Mouse (Mus musculus): ENCODE measurements around the gene Nme1.
A peak's percentile ranks its signal among the peaks of the same experiment; 100 is the strongest.
"Not testable (repeated sequence)": the region's sequence is repeated elsewhere in the genome, so short reads cannot be mapped to it uniquely, and the experiment has no call there.

Gene Nme1

GRCm38 (mm10) chr11:93965391-93965790, 2.9 kb downstream of the Nme1 start:
- DNase-seq (ENCODE audit: low spot score in 2 of 2): no peak

- no peak for DNase-seq (ENCODE audit: low spot score in 2 of 2)
These were observed 5.3 kb downstream of the Nme1 start for GRCm38 (mm10) chr11:93963013-93963412.

DNA sequence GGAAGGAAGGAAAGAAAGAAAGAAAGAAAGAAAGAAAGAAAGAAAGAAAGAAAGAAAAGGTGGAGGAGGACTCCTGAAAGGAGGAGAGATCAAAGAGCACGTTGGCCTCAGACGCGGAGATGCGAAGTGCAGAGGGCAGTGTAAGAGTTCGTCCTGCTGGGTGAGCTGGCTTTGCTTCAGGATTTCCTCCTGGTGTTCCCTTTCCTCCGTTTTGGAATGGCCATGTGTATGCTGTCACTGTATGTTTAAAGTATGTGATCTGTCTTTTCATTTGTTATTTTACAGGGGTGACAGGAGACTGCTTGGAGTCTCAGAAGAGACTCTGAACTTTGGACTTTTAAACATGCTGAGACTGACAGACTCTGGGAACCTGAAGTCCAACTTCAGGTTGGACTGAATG, 6.8 kb downstream of the Nme1 start:
- DNase-seq (ENCODE audit: low spot score in 2 of 2): no peak

DNA sequence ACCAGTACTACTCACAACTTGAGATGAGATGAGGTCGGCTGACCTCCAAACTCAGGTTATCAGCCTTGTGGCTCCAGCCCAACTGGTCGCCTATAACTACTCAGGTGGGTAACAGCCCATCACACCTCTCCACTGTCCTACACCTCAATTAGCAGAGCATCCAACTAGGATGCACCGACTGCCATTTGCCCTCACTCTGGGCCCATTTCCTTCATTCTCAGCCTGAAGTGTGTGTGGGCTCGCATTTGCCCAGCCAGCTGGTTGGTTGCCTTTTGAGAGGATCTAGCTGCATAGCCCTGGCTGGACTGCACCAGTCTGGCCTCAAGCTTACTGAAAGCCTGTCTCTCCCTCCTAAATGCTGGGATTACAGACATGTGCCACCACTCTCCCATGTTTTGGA, 10.6 kb downstream of the Nme1 start:
- no peak for DNase-seq (ENCODE audit: low spot score in 2 of 2)

DNA sequence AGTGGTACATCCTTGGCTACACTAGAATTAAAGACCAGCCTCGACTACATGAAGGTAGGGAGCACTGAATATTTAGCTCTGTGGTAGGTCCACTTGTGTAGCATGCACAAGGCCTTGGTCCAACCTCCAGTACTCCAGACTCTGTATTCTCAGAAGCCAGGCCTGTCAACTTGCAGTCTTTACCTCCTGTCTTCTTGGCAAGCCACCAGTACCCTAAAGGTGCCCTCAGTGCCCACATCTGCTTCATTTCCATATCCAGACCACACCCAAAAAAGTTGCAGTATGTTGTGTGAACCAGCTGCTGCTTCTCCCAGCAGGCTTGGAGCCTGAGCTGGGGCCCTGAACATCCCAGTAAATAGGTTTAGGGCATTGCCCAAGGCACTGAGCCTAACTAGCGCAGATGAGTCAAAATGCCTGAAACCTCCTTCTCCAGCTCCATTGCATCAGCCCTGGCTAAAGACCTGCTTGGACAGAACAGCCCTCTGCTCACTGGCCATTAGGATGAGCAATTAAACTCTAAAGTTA, 11.2 kb downstream of the Nme1 start:
- DNase-seq (ENCODE audit: low spot score in 2 of 2): peak in 1 of 2 experiments; percentile 17

DNA sequence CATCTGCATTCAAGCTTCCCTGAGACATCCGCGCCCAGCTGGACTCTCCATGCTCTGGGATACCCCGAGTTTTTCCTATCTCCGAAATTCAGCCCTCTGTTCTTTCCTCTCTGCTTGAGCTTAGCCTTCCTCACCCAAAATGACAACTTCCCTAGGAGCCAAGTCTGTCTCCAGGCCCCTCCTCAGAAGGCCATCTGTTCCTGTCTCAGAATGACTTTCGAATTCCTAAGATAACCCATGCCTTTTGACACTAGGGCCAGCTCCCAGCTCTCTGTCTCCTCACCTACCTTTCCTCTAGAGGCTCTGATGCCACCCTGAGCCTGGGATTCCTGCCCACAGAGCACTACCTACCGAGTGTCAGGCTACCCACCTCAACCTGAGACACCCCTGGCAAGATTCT, 12.2 kb downstream of the Nme1 start, which contains the start of gene Nme2:
Gene Nme2, minus strand, starts transcription at position 101 of the 400 bp plus-strand sequence.
- no peak for DNase-seq (ENCODE audit: low spot score in 2 of 2)

DNA sequence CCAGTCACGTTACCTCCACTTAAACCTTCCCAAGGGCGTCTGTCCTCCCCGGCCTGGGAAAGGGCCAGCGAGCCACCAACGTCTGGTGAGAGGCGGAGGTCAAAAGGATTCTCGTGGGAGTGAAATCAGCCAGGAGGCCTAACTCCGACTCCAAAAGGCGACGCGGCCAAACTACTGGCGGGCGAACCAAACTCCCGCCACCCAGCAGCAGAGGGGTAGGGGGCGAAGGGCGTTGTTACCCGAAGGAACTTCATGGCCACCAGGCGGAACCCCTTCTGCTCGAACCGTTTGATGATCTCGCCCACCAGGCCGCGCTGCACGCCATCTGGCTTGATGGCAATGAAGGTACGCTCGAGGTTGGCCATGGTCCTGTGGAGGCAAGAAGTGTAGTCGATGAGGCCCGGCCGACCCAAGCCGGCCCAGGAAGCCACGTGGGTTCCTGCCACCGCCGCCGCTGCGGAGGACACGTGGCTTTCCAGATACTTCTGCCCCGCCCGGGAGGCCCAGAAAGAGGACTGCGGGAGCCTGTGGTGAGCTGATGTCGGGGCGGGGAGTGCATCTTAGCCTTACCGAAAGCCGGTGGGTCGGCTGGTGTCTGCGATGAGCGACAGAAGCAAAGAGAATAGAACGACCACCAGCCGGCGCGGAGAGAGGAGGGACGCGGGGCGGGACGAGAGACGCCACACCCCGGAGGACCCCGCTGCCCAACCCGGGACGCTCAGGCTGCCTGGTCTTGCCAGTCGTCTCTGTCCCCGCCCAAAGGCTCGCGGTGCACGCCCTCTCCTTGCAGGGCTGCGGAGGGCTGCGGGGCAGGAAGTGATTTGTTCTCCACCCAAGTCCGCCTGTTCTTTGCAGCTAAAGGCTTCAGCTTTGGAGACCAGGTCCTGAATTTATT, 12.8 kb downstream of the Nme1 start:
- DNase-seq (ENCODE audit: low spot score in 2 of 2): peak; percentile 78 to 84

GRCm38 (mm10) chr11:93954738-93955255, 13.5 kb downstream of the Nme1 start:
- no peak for DNase-seq (ENCODE audit: low spot score in 2 of 2)

GRCm38 (mm10) chr11:93952376-93952775, 15.9 kb downstream of the Nme1 start:
- DNase-seq (ENCODE audit: low spot score in 2 of 2): no peak

DNA sequence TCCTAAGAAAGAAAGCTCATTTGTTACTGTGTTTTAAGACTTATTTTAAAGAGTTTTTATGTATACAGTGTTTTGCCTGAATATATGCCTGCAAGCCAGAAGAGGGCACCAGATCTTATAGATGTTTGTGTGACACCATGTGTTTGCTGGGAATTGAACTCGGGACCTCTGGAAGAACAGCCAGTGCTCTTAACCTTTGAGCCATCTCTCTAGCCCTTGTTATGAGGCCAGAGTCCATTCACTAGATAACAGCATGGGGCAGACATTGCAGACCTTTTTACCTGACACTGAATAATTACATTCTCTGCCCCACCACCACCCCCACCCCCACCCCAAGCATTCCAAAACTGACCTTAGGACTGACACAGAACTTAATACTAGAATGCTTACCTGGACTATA, 18.3 kb downstream of the Nme1 start:
- no peak for DNase-seq (ENCODE audit: low spot score in 2 of 2)

DNA sequence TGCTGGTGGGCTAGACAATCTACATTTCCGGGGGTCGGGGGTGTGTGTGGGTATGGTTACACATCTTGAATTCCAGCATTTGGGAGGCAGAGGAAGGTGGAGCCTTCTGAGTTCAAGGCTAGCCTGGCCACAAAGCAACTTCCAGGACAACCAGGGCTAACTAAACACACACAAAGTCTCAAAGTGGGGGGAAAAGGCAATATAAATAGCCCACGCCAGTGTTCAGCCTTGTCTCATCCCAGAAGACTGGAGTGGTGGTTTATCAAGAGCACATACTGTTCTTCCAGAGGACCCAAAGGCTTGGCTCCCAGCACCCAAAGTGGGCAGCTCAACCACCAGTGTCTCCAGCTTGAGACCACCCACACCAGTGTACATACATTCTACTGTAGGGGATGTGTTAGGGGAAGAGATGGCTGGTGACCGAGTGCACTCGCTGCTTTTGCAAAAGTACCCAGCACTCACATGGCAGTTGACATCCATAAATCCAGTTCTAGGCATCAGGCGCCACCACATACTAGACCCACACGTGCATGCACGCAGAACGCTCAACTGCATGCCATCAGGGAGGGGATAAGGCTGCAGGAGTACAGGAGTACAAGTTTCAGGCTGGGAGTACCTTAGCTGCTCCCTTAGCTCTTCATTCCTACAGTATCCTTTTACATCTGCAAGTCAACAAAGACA, 19.3 kb downstream of the Nme1 start:
- no peak for DNase-seq (ENCODE audit: low spot score in 2 of 2)

DNA sequence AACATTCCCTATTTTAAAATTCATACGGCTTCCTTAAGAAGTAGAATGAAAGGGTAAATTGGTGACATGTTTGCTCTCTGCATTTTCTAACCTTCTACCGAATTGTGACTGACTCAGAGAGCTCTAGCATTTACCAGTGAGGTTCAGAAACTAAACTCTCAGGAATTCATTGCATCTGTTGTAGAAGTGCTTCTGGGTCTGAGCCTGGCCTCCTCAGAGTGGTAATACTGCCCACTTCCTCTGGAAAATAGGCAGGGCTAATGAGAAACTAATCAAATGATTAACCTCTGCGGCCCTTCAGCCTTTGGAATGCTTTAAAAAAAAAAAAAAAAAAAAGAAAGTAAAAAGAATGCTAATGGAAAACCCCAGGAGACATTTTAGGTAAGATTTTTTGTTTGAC, 23.3 kb downstream of the Nme1 start:
- DNase-seq (ENCODE audit: low spot score in 2 of 2): no peak

GRCm38 (mm10) chr11:93940906-93941305, 27.4 kb downstream of the Nme1 start:
- no peak for DNase-seq (ENCODE audit: low spot score in 2 of 2)

DNA sequence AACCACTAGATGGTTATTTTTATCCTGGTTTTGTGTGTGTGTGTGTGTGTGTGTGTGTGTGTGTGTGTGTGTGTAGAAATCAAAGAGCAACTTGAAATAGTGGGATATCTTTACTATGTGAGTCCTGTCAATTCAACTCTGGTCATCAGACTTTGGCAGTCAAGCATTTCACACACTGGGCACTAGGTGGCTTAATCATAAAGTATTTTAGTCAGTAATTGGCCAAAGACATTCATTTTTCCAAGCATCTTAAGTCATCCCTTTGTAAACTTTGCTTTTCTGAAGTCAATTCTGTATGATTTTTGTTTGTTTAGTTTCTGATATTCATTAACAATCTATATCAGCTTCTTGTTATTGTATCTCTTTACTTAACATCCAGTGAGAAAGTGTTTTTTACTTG, 39.2 kb downstream of the Nme1 start:
- no peak for DNase-seq (ENCODE audit: low spot score in 2 of 2)

DNA sequence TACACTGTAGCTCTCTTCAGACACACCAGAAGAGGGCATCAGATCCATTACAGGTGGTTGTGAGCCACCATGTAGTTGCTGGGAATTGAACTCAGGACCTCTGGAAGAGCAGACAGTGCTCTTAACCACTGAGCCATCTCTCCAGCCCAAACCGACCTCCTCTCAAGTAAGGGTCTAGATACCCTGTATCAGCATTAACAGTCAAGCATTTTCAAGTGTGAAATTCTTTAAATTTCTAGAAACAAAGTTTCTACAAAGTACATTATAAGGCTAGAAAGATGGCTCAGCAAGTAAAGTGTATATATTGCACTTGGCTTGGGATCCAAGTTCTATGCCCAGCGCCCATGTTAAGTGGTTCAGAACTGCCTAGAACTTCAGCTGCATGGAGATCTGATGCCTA, 53.3 kb downstream of the Nme1 start:
- DNase-seq (ENCODE audit: low spot score in 2 of 2): not testable (repeated sequence)

GRCm38 (mm10) chr11:93911603-93912002, 56.7 kb downstream of the Nme1 start:
- DNase-seq (ENCODE audit: low spot score in 2 of 2): no peak

DNA sequence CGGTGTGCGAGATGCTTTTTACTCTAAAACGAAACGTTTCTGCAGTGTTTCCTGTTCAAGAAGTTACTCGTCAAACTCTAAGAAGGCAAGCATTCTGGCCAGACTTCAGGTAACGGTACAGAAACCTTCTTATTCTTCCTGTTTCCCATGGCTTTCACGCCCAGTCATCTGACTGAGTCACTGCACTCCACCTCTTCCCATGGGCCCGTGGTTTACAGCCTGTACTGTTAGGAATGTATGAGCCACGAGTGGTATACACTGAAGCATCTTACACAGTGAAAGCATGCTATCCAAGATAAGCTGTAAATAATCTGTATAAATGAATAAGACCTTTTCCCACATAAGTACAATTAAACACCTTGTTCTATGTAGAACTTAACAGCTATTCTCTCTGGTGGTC, 59.5 kb downstream of the Nme1 start:
- no peak for DNase-seq (ENCODE audit: low spot score in 2 of 2)

DNA sequence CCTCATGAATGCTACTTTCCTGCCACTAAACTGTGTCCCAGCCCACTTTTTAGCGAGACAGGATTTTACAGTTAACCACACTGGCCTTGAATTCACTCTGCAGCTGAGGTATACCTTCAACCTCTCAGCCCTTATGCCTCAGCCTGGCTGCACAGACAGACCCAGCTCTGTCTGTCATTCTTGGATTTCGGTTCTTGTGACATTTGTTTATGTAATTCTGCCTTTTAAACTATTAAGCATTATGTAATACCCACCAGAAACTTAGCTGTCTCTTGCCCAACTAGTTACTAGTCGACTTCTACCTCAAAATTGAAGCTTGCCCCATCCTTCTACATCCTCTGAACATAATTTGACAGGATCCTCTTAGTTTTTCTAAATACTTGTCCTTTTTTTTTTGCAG, 60.5 kb downstream of the Nme1 start:
- no peak for DNase-seq (ENCODE audit: low spot score in 2 of 2)
